8 mouse cellular contexts compared by ENCODE assay signal in the genomic region with DNA sequence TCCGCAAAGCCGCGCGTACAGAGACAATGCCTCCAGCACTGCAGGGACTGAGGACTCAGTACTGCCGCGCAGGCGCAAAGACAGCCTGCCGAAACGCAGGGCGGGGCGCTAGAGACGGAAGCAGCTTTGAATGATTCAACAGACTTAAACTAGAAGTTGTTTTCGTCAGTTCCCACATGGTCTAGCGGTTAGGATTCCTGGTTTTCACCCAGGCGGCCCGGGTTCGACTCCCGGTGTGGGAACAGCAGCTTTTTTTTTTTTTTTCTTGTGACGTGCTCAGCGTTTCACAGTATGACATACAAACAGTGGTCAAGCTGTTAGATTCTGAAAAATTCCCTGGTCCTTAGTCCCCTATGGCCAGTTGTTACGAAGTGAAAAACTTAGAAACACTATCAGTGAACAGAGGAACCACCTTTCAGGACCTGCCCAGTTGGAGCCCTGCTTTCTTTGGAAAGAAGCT.
DNase-seq lines count a peak whose midpoint lies in the region; ATAC-seq and TF ChIP-seq lines count a peak whose summit lies in the region.

No protein-coding gene starts in this region.

- H3K4me1 ChIP-seq in lung, embryonic 14.5 days (ENCODE audit: insufficient read depth): no peaks in the 10 kb centered on the region

- no peaks in the 10 kb centered on the region for H3K27me3 ChIP-seq in lung, embryonic 14.5 days (ENCODE audit: insufficient read depth, low read length)

- no peaks in the 10 kb centered on the region for H3K36me3 ChIP-seq in lung, embryonic 14.5 days (ENCODE audit: insufficient read depth)

- peak overlapping the region; percentile 64 for H3K9ac ChIP-seq in lung, embryonic 14.5 days

- H3K4me2 ChIP-seq in lung, embryonic 14.5 days: peak overlapping the region; percentile 65

- WGBS in lung, embryonic 14.5 days: under 1% methylated on average over 21 of the region's 21 CpGs

- peak overlapping the region; percentile 93 for H3K27ac ChIP-seq in lung, embryonic 14.5 days (ENCODE audit: low read depth)

- no peaks in the 10 kb centered on the region for H3K9me3 ChIP-seq in lung, embryonic 14.5 days (ENCODE audit: low read depth, low read length)

- peak overlapping the region; percentile 50 for H3K4me3 ChIP-seq in lung, embryonic 14.5 days (ENCODE audit: low read depth, low read length)

- ATAC-seq in frontal cortex, adult (ENCODE audit: low TSS enrichment): peak; percentile 97
- ATAC-seq in hematopoietic stem cell, adult 5-6 weeks (replicated peaks in 1 of 2; ENCODE audit: insufficient read depth in 1 of 2, low FRiP score in 2 of 2, low TSS enrichment in 1 of 2, low read depth in 1 of 2, poor library complexity in 2 of 2, severe bottlenecking in 2 of 2): peak; percentile 96 to 97
- ATAC-seq in lung, embryonic 14.5 days (ENCODE audit: insufficient read depth): peak; percentile 99
- ATAC-seq in neutrophil, adult 5-6 weeks (ENCODE audit: extremely low read depth, insufficient number of reproducible peaks, low FRiP score, poor library complexity, severe bottlenecking): peak; percentile 90

- peak; percentile 98 for DNase-seq in NIH3T3 (ENCODE audit: low read depth)
- peak; percentile 97 for DNase-seq in cerebellum, adult 9-11 months
- peak; percentile 93 to 96 for DNase-seq in layer of hippocampus, adult 8-10 months (ENCODE audit: low spot score in 2 of 2)
- DNase-seq in lung, embryonic 14.5 days: peak; percentile 99
- peak; percentile 86 for DNase-seq in testis, postnatal 14 days (ENCODE audit: low spot score)

- TF ChIP-seq CTCF in lung, embryonic 14.5 days (IDR thresholded peaks at IDR 0.05; ENCODE audit: low read depth): no peak; the same call in 1 of the 2 replicates

Comparison
In these comparisons a context has a peak if more than half of its experiments do, and no peak if none do; other contexts are left out.
1. Peak in every context shown above with its lines: DNase-seq, ATAC-seq, H3K4me3 ChIP-seq and H3K27ac ChIP-seq.